Mouse (Mus musculus): ENCODE measurements at regions not wholly inside any gene's neighbourhood (a gene's known extent, or its start where the extent isn't known, plus 50 kb on each side); places are given as distances from the start of the nearest gene placed in this dataset.

- TF ChIP-seq CTCF (IDR thresholded peaks at IDR 0.05; ENCODE audit: low read depth, low read length), result no peak
- TF ChIP-seq POLR2A (IDR thresholded peaks at IDR 0.05; ENCODE audit: extremely low read depth, insufficient read depth, low read length), result no peak
Observed at GRCm38 (mm10) chr15:63527318-63527717, 317.7 kb downstream of the Gsdmc2 start.
